Mouse (Mus musculus) A20 (cell line): ENCODE measurements around the gene Mrgprb8.
"Not testable (repeated sequence)": the region's sequence is repeated elsewhere in the genome, so short reads cannot be mapped to it uniquely, and the experiment has no call there.

ENCODE experiments used
- DNase-seq: peaks from one replicate; pipeline ENCODE4 v3.0.0-alpha.2; 2011; ENCODE audit warnings: low read depth, low spot score

The Mrgprb8 gene

DNA sequence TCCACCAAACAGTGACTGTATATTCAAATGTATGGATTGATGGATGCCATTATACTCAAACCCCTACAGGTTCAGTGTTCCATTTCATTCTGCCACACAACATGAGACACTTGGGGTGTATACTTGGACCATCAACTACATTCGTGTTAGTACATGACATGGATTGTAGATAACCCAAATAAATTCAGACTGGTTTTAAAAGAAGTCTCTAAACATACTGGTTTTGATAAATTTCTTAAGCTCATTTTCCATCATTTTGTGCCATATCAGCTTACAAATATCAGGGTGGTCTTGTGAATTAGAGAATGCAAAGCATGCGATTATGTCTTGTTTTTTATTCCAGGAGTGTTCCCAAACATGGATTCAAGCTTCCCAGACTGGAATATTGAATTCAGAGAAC, at the start of gene Mrgprb8:
Gene Mrgprb8, plus strand, starts transcription at position 301 of the 400 bp plus-strand sequence.
- DNase-seq, result no peak

DNA sequence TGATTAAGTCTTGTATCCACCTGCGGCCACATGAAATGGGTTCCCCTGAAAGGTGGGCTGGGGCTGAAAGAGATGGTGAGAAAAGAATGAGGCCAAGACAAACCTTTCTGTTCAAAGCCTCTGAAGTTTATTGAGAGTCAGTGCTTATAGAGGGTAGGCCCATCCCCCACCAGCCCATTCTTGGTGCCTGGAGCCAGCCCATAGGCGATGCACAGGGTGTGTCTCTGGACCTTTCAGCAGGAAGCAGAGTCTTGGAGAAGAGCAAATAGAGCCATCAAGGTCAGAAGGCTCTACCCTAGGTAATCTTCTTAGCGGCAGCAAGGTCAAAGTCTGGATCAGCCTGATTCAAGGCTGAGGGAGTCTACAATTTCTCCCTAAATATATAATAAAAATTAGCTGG, 47.6 kb downstream of the Mrgprb8 start:
- not testable (repeated sequence) for DNase-seq

DNA sequence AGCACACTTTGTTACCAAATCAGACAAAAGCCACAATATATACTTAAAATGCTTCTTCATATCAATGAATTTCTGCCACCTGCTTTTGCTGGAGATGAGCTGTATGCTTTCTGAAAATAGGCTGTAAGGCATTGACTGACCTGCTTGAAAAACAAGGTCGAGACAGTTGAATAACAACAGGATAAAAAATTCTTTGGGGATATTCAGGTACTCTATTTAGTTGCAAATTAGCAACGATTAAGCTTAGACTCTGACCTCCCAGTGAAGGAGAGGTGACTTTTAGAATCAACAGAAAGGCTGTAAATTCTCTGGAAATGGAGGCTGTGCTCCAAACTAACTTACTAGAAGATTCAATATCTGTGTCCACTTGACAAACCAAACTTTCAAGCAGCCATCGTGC, 48.3 kb downstream of the Mrgprb8 start:
- DNase-seq, result no peak
